Mouse (Mus musculus): ENCODE results near the gene Fads1. TPM values are rescaled to one million over a fixed set of nuclear protein-coding genes. Genes with fewer than 3 reads are reported as not detected.
"Not testable (repeated sequence)": the region's sequence is repeated elsewhere in the genome, so short reads cannot be mapped to it uniquely, and the experiment has no call there.

The Fads1 gene
- polyA plus RNA-seq, 1 experiment from 2014 or later = 148 TPM

- not testable (repeated sequence) for H3K4me2 ChIP-seq (replicated peaks); DNase-seq (ENCODE audit: low spot score); H3K4me1 ChIP-seq (replicated peaks; ENCODE audit: control insufficient read depth, insufficient read depth, low read length); H3K36me3 ChIP-seq (replicated peaks; ENCODE audit: control insufficient read depth, insufficient read depth); H3K9ac ChIP-seq; H3K4me3 ChIP-seq (replicated peaks; ENCODE audit: low read length); H3K27ac ChIP-seq; H3K9me3 ChIP-seq (ENCODE audit: control insufficient read depth, low read length); ATAC-seq (ENCODE audit: low FRiP score); H3K27me3 ChIP-seq (ENCODE audit: control insufficient read depth, insufficient read depth, low read length)
- WGBS = 84% methylated on average over 4 of the region's 4 CpGs
Observed at GRCm38 (mm10) chr19:10165928-10166327, 16.8 kb upstream of the Fads1 start.

- Histone ChIP-seq H3K9me3 (ENCODE audit: control insufficient read depth, low read length) (no peaks in the 10 kb centered on the region), H3K27ac (no peak overlapping the region), H3K4me3 (replicated peaks; ENCODE audit: low read length) (no peak overlapping the region), H3K4me1 (replicated peaks; ENCODE audit: control insufficient read depth, insufficient read depth, low read length) (no peaks in the 10 kb centered on the region), H3K36me3 (replicated peaks; ENCODE audit: control insufficient read depth, insufficient read depth) (no peaks in the 10 kb centered on the region), H3K27me3 (ENCODE audit: control insufficient read depth, insufficient read depth, low read length) (no peaks in the 10 kb centered on the region), H3K4me2 (replicated peaks) (no peak overlapping the region), H3K9ac (no peak overlapping the region)
- WGBS = 90% methylated on average over 4 of the region's 4 CpGs
- no peak for DNase-seq (ENCODE audit: low spot score)
- ATAC-seq (ENCODE audit: low FRiP score) = no peak
Observed at GRCm38 (mm10) chr19:10167112-10167511, 15.6 kb upstream of the Fads1 start.

- Histone ChIP-seq H3K36me3 (replicated peaks; ENCODE audit: control insufficient read depth, insufficient read depth) (no peaks in the 10 kb centered on the region), H3K9me3 (ENCODE audit: control insufficient read depth, low read length) (no peaks in the 10 kb centered on the region), H3K4me1 (replicated peaks; ENCODE audit: control insufficient read depth, insufficient read depth, low read length) (no peaks in the 10 kb centered on the region), H3K4me2 (replicated peaks) (no peak overlapping the region), H3K4me3 (replicated peaks; ENCODE audit: low read length) (no peak overlapping the region), H3K27ac (no peak overlapping the region), H3K9ac (no peak overlapping the region), H3K27me3 (ENCODE audit: control insufficient read depth, insufficient read depth, low read length) (no peaks in the 10 kb centered on the region)
- WGBS = 92% methylated on average over 1 of the region's 1 CpGs
- DNase-seq (ENCODE audit: low spot score) = no peak
- ATAC-seq (ENCODE audit: low FRiP score) = no peak
Observed at GRCm38 (mm10) chr19:10167951-10168350, 14.7 kb upstream of the Fads1 start.

GRCm38 (mm10) chr19:10168441-10168840 is 14.2 kb upstream of the Fads1 start:
- no peak for DNase-seq (ENCODE audit: low spot score)
- Histone ChIP-seq H3K9ac (no peak overlapping the region), H3K27me3 (ENCODE audit: control insufficient read depth, insufficient read depth, low read length) (no peaks in the 10 kb centered on the region), H3K4me3 (replicated peaks; ENCODE audit: low read length) (no peak overlapping the region), H3K4me1 (replicated peaks; ENCODE audit: control insufficient read depth, insufficient read depth, low read length) (no peaks in the 10 kb centered on the region), H3K36me3 (replicated peaks; ENCODE audit: control insufficient read depth, insufficient read depth) (no peaks in the 10 kb centered on the region), H3K27ac (no peak overlapping the region), H3K4me2 (replicated peaks) (no peak overlapping the region), H3K9me3 (ENCODE audit: control insufficient read depth, low read length) (no peaks in the 10 kb centered on the region)
- no peak for ATAC-seq (ENCODE audit: low FRiP score)
- 87% methylated on average over 3 of the region's 3 CpGs for WGBS

GRCm38 (mm10) chr19:10169179-10169578 is 13.5 kb upstream of the Fads1 start:
- no peak for ATAC-seq (ENCODE audit: low FRiP score)
- no peaks in the 10 kb centered on the region for H3K4me1 ChIP-seq (replicated peaks; ENCODE audit: control insufficient read depth, insufficient read depth, low read length)
- DNase-seq (ENCODE audit: low spot score) = no peak
- no peak overlapping the region for H3K27ac ChIP-seq
- H3K9ac ChIP-seq = no peak overlapping the region
- no peaks in the 10 kb centered on the region for H3K9me3 ChIP-seq (ENCODE audit: control insufficient read depth, low read length)
- no peaks in the 10 kb centered on the region for H3K36me3 ChIP-seq (replicated peaks; ENCODE audit: control insufficient read depth, insufficient read depth)
- H3K27me3 ChIP-seq (ENCODE audit: control insufficient read depth, insufficient read depth, low read length) = no peaks in the 10 kb centered on the region
- no peak overlapping the region for H3K4me3 ChIP-seq (replicated peaks; ENCODE audit: low read length)
- H3K4me2 ChIP-seq (replicated peaks) = no peak overlapping the region

GRCm38 (mm10) chr19:10169692-10170330 is 12.9 kb upstream of the Fads1 start:
- not testable (repeated sequence) for ATAC-seq (ENCODE audit: low FRiP score); H3K4me1 ChIP-seq (replicated peaks; ENCODE audit: control insufficient read depth, insufficient read depth, low read length); DNase-seq (ENCODE audit: low spot score); H3K4me3 ChIP-seq (replicated peaks; ENCODE audit: low read length); H3K27me3 ChIP-seq (ENCODE audit: control insufficient read depth, insufficient read depth, low read length); H3K36me3 ChIP-seq (replicated peaks; ENCODE audit: control insufficient read depth, insufficient read depth); H3K4me2 ChIP-seq (replicated peaks); H3K27ac ChIP-seq; H3K9ac ChIP-seq; H3K9me3 ChIP-seq (ENCODE audit: control insufficient read depth, low read length)
- WGBS = 79% methylated on average over 3 of the region's 3 CpGs

GRCm38 (mm10) chr19:10170466-10170865 is 12.2 kb upstream of the Fads1 start:
- DNase-seq (ENCODE audit: low spot score) (no peak), ATAC-seq (ENCODE audit: low FRiP score) (no peak)
- H3K9me3 ChIP-seq (ENCODE audit: control insufficient read depth, low read length) = no peaks in the 10 kb centered on the region
- H3K4me3 ChIP-seq (replicated peaks; ENCODE audit: low read length) = no peak overlapping the region
- 23% methylated on average over 1 of the region's 1 CpGs for WGBS
- no peak overlapping the region for H3K27ac ChIP-seq
- no peak overlapping the region for H3K9ac ChIP-seq
- no peaks in the 10 kb centered on the region for H3K27me3 ChIP-seq (ENCODE audit: control insufficient read depth, insufficient read depth, low read length)
- no peaks in the 10 kb centered on the region for H3K4me1 ChIP-seq (replicated peaks; ENCODE audit: control insufficient read depth, insufficient read depth, low read length)
- no peaks in the 10 kb centered on the region for H3K36me3 ChIP-seq (replicated peaks; ENCODE audit: control insufficient read depth, insufficient read depth)
- no peak overlapping the region for H3K4me2 ChIP-seq (replicated peaks)

- Histone ChIP-seq H3K9me3 (ENCODE audit: control insufficient read depth, low read length) (no peaks in the 10 kb centered on the region), H3K4me3 (replicated peaks; ENCODE audit: low read length) (no peak overlapping the region), H3K36me3 (replicated peaks; ENCODE audit: control insufficient read depth, insufficient read depth) (no peaks in the 10 kb centered on the region), H3K27me3 (ENCODE audit: control insufficient read depth, insufficient read depth, low read length) (no peaks in the 10 kb centered on the region), H3K9ac (no peak overlapping the region), H3K4me1 (replicated peaks; ENCODE audit: control insufficient read depth, insufficient read depth, low read length) (no peaks in the 10 kb centered on the region), H3K4me2 (replicated peaks) (no peak overlapping the region), H3K27ac (no peak overlapping the region)
- ATAC-seq (ENCODE audit: low FRiP score) = no peak
- 91% methylated on average over 7 of the region's 7 CpGs for WGBS
- DNase-seq (ENCODE audit: low spot score) = no peak
Observed at GRCm38 (mm10) chr19:10171359-10171758, 11.3 kb upstream of the Fads1 start.

GRCm38 (mm10) chr19:10171846-10172245 is 10.8 kb upstream of the Fads1 start:
- H3K27me3 ChIP-seq (ENCODE audit: control insufficient read depth, insufficient read depth, low read length) = no peaks in the 10 kb centered on the region
- no peak overlapping the region for H3K9ac ChIP-seq

GRCm38 (mm10) chr19:10173116-10173718 is 9.5 kb upstream of the Fads1 start:
- no peak for ATAC-seq (ENCODE audit: low FRiP score)
- H3K4me2 ChIP-seq (replicated peaks) = no peak overlapping the region
- no peaks in the 10 kb centered on the region for H3K27me3 ChIP-seq (ENCODE audit: control insufficient read depth, insufficient read depth, low read length)
- no peak for DNase-seq (ENCODE audit: low spot score)
- no peak overlapping the region for H3K9ac ChIP-seq
- no peaks in the 10 kb centered on the region for H3K9me3 ChIP-seq (ENCODE audit: control insufficient read depth, low read length)
- 88% methylated on average over 5 of the region's 5 CpGs for WGBS
- no peak overlapping the region for H3K4me3 ChIP-seq (replicated peaks; ENCODE audit: low read length)
- H3K27ac ChIP-seq = no peak overlapping the region
- H3K36me3 ChIP-seq (replicated peaks; ENCODE audit: control insufficient read depth, insufficient read depth) = no peaks in the 10 kb centered on the region
- H3K4me1 ChIP-seq (replicated peaks; ENCODE audit: control insufficient read depth, insufficient read depth, low read length) = no peaks in the 10 kb centered on the region

More at GRCm38 (mm10) chr19:10171846-10172245, 10.8 kb upstream of the Fads1 start:
- DNase-seq (ENCODE audit: low spot score) (no peak), ATAC-seq (ENCODE audit: low FRiP score) (no peak)
- Histone ChIP-seq H3K4me2 (replicated peaks) (no peak overlapping the region), H3K4me3 (replicated peaks; ENCODE audit: low read length) (no peak overlapping the region), H3K4me1 (replicated peaks; ENCODE audit: control insufficient read depth, insufficient read depth, low read length) (no peaks in the 10 kb centered on the region), H3K36me3 (replicated peaks; ENCODE audit: control insufficient read depth, insufficient read depth) (no peaks in the 10 kb centered on the region), H3K9me3 (ENCODE audit: control insufficient read depth, low read length) (no peaks in the 10 kb centered on the region), H3K27ac (no peak overlapping the region)

Data from hindbrain, embryonic 14.5 days (tissue).